Mouse (Mus musculus): Measurements from ENCODE around the gene Grip2.

DNA sequence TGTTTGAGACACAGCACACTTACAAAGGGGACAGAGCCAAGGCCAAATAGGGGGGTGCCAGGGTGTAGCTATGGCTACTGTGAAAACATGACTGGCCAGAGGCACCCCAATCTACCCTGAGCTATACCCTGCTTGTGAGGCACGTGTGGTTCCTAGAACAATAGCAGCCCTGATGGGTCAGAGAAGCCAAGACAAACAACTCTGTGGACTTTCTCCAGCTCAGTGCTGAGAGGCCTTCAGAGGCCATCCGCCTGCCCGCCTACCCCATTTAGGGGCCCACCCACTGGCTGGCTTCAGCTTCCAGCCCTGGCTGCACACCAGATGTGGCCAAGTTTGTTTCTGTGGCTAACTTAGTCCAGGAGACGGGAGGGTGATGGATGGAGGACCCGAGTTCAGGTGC, 90.6 kb downstream of the Grip2 start:
- TF ChIP-seq CTCF (IDR thresholded peaks at IDR 0.05; ENCODE audit: insufficient read depth, low read depth, low read length) (no peak), POLR2A (IDR thresholded peaks at IDR 0.05; ENCODE audit: insufficient read depth, low read depth, low read length) (no peak)

All from olfactory bulb, adult 2 months (tissue).